Mouse (Mus musculus) heart, postnatal 0 days (tissue): ENCODE data around the gene Arl2. TPM values are rescaled to one million over a fixed set of nuclear protein-coding genes. Genes with fewer than 3 reads are reported as not detected.
A peak's percentile ranks its signal among the peaks of the same experiment; 100 is the strongest.
"Not testable (repeated sequence)": the region's sequence is repeated elsewhere in the genome, so short reads cannot be mapped to it uniquely, and the experiment has no call there.

Experiments used
- ATAC-seq: fragments of 200-750 bp; cut with Nextera tagmentation; 2 replicates; pipeline ENCODE4 v1.8.0; 2017; ENCODE audit warnings: low read depth, moderate number of reproducible peaks, moderate library complexity; ENCODE audit not compliant: insufficient read depth
- DNase-seq: peaks from one replicate; pipeline ENCODE4 v3.0.0-alpha.2; 2016; ENCODE audit warnings: low spot score
- H3K27ac ChIP-seq: fragments of 300-500 bp; sonication (generic); 2 replicates; pipeline ENCODE4 v1.5.1; 2014; ENCODE audit warnings: low read depth, mild to moderate bottlenecking
- H3K27me3 ChIP-seq: fragments of 300-500 bp; sonication (generic); 2 replicates; pipeline ENCODE4 v1.6.1; 2014; ENCODE audit warnings: low read length, mixed read lengths; ENCODE audit not compliant: control insufficient read depth, insufficient read depth
- H3K36me3 ChIP-seq: fragments of 300-500 bp; sonication (generic); replicated peaks from 2 replicates; pipeline ENCODE4 v1.6.1; 2014; ENCODE audit warnings: low read length, mixed read lengths; ENCODE audit not compliant: control insufficient read depth, insufficient read depth
- H3K4me1 ChIP-seq: fragments of 300-500 bp; sonication (generic); 2 replicates; pipeline ENCODE4 v1.6.1; 2014; ENCODE audit warnings: antibody characterized with exemption; ENCODE audit not compliant: control insufficient read depth, insufficient read depth
- H3K4me2 ChIP-seq: fragments of 300-500 bp; sonication (generic); 2 replicates; pipeline ENCODE4 v1.6.1; 2014; ENCODE audit warnings: low read depth, mild to moderate bottlenecking, low read length, moderate library complexity
- H3K4me3 ChIP-seq: fragments of 300-500 bp; sonication (generic); 2 replicates; pipeline ENCODE4 v1.5.1; 2014; ENCODE audit warnings: low read depth, low read length
- H3K9ac ChIP-seq: fragments of 300-500 bp; sonication (generic); replicated peaks from 2 replicates; pipeline ENCODE4 v1.6.1; 2014; ENCODE audit warnings: low read depth, low read length, mixed read lengths
- H3K9me3 ChIP-seq: fragments of 300-500 bp; sonication (generic); replicated peaks from 2 replicates; pipeline ENCODE4 v1.6.1; 2016; ENCODE audit warnings: low read length; ENCODE audit not compliant: control insufficient read depth
- CTCF ChIP-seq: IDR thresholded peaks from 2 replicates; pipeline ENCODE4 v1.5.1; 2016; ENCODE audit warnings: antibody characterized with exemption, control low read depth, low read depth
- EP300 ChIP-seq: IDR thresholded peaks from 2 replicates; pipeline ENCODE4 v1.6.1; 2016; ENCODE audit warnings: antibody characterized with exemption, low read depth
- WGBS: fragments of 180-500 bp; shearing (Covaris S2); extraction: QIAGEN DNeasy Blood & Tissue Kit; methylation state at CpG from one replicate; pipeline ENCODE4 v1.1.7; 2014; 5-methylcytosine and 5-hydroxymethylcytosine counted together
- polyA plus RNA-seq: library from polyadenylated mRNA; unstranded; fragments of >200 nt; fragmentation: Nextera tagmentation; extraction: Ambion mirVana; gene quantifications from 2 replicates; pipeline ENCODE4 v1.2.1, GENCODE M21; 2015
- total RNA-seq: library from RNA; depleted of rRNA; stranded (reverse); fragments of >200 nt; gene quantifications from 2 replicates; pipeline ENCODE4 v1.2.3, GENCODE M21; 2014; ENCODE audit warnings: low replicate concordance

Gene Arl2
- total and polyA plus RNA-seq, 2 experiments from 2014 or later, result 59.2 to 96.6 TPM

DNA sequence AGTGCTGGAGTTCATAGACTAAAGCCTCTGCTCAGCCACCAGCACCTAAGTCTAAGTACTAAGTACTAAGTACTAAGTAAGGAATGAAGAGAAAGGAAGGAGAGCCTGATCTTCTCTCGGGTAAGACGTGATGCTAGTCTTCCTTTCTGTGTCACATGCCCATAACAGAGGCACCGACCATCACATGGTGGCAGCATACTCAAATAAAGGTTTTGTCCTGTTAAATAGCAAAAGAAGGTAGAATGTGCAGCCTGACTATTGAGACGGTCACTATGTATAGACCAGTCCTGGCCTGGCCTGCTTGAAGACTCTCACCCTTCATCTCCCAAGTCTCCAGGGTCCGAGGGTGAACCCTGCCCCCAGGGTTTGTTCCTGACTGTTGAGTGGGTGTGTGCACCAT is 3.5 kb upstream of the Arl2 start:
- Histone ChIP-seq H3K27ac (no peak overlapping the region), H3K27me3 (no peaks in the 10 kb centered on the region), H3K9ac (no peak overlapping the region), H3K4me1 (peaks cover under 1% of the 10 kb centered on the region; the same call in 1 of the 2 replicates), H3K4me2 (no peak overlapping the region), H3K9me3 (no peaks in the 10 kb centered on the region), H3K4me3 (no peak overlapping the region), H3K36me3 (no peaks in the 10 kb centered on the region)
- no peak for ATAC-seq
- TF ChIP-seq EP300, result no peak
- no peak for TF ChIP-seq CTCF
- 65% methylated on average over 5 of the region's 5 CpGs for WGBS
- no peak for DNase-seq

DNA sequence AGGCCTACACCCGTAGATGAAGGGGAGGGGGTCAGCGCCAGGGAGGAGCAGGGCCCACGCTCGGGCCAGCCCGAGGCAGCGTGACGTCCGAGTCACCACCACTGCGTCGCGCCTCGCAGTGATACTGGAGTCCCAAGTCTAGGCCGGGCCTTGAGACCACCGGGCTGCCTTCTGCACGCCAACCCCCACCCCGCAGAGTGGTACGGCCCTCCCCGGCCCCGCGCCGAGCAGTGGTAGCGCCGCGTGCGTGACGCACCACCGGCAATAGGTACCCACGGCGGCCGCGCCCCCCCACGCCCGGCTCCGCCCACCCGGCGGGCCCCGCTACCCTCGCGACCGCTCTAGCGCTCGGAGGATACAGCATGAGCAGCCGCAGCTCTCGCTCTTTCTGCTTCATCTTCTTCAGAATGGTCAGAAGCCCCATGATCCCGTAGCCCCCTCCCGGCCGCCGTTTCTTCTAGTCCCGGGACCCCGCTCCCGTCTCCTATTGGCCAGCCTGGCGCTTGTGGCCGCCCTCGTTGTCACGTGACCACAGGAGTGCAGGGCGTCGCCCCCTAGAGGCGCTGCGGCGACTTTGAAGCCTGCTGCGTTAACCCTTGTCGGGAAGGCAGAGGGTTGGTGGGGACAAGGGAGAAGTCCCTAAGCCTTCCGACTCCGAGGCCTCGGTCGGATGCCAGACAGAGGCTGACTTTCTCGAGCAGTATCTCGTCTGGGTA is 512 bp downstream of the Arl2 start, which contains the start of gene Batf2:
Gene Batf2 (plus strand): TSS at position 306 of the 716 bp plus-strand sequence.
- TF ChIP-seq CTCF (peak; percentile 92), EP300 (peak; percentile 60; the same call in 1 of the 2 replicates)
- peak within 1 kb of the TSS; percentile 85 for H3K27ac ChIP-seq
- H3K4me3 ChIP-seq, result peak within 1 kb of the TSS; percentile 61
- peaks cover 12% of the 10 kb centered on the region; the same call in 1 of the 2 replicates for H3K36me3 ChIP-seq
- H3K9ac ChIP-seq, result peak within 1 kb of the TSS; percentile 67
- DNase-seq, result peak; percentile 97
- peak within 1 kb of the TSS; percentile 84 for H3K4me2 ChIP-seq
- no peaks in the 10 kb centered on the region for H3K9me3 ChIP-seq
- peaks cover 2% of the 10 kb centered on the region; the same call in 1 of the 2 replicates for H3K4me1 ChIP-seq
- ATAC-seq, result peak; percentile 95
- no peaks in the 10 kb centered on the region for H3K27me3 ChIP-seq
- under 1% methylated on average over 67 of the region's 68 CpGs for WGBS

GRCm38 (mm10) chr19:6140374-6140677 is 1.0 kb downstream of the Arl2 start:
- Histone ChIP-seq H3K27ac (peak overlapping the region; percentile 85), H3K4me1 (peaks cover 2% of the 10 kb centered on the region; the same call in 1 of the 2 replicates), H3K4me2 (peak overlapping the region; percentile 84), H3K27me3 (no peaks in the 10 kb centered on the region), H3K36me3 (peaks cover 16% of the 10 kb centered on the region; the same call in 1 of the 2 replicates), H3K9ac (peak overlapping the region; percentile 67), H3K9me3 (no peaks in the 10 kb centered on the region), H3K4me3 (peak overlapping the region; percentile 61)
- DNase-seq, result no peak
- no peak for TF ChIP-seq CTCF
- TF ChIP-seq EP300, result no peak
- no peak for ATAC-seq
- WGBS, result 5% methylated on average over 16 of the region's 16 CpGs

GRCm38 (mm10) chr19:6139701-6140100 is 1.6 kb downstream of the Arl2 start:
- Histone ChIP-seq H3K4me1 (peaks cover 2% of the 10 kb centered on the region; the same call in 1 of the 2 replicates), H3K9ac (no peak overlapping the region), H3K4me2 (no peak overlapping the region), H3K9me3 (no peaks in the 10 kb centered on the region), H3K27me3 (no peaks in the 10 kb centered on the region), H3K4me3 (no peak overlapping the region), H3K27ac (no peak overlapping the region; the same call in 1 of the 2 replicates), H3K36me3 (peaks cover 16% of the 10 kb centered on the region; the same call in 1 of the 2 replicates)
- TF ChIP-seq CTCF, result no peak
- no peak for TF ChIP-seq EP300
- DNase-seq, result no peak
- ATAC-seq, result no peak
- 94% methylated on average over 6 of the region's 6 CpGs for WGBS

DNA sequence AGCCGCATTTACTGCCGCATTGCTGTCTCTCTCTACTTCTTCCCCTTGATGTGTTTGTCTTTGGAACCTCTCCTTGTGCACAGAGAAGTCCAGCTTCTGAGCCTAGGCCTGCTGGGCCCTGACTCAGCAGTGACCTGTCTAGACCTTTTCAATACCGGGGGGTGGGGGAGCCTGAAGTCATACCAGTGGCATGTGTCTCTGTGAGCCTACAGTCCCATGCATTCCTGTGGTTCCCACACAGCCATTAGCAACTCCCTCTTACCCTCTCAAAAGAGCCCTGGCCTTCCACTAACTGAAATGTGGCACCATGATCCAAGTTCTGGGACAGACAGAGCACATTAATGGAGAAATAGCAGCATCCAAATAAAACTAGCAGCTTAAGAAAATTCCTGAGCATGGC is 5.0 kb downstream of the Arl2 start:
- Histone ChIP-seq H3K4me3 (no peak overlapping the region), H3K9ac (no peak overlapping the region), H3K27me3 (no peaks in the 10 kb centered on the region), H3K4me2 (no peak overlapping the region), H3K27ac (no peak overlapping the region), H3K9me3 (no peaks in the 10 kb centered on the region), H3K4me1 (peaks cover 2% of the 10 kb centered on the region; the same call in 1 of the 2 replicates), H3K36me3 (peaks cover 16% of the 10 kb centered on the region; the same call in 1 of the 2 replicates)
- ATAC-seq (no peak), DNase-seq (no peak)
- 80% methylated on average over 3 of the region's 3 CpGs for WGBS
- TF ChIP-seq EP300 (no peak), CTCF (no peak)

DNA sequence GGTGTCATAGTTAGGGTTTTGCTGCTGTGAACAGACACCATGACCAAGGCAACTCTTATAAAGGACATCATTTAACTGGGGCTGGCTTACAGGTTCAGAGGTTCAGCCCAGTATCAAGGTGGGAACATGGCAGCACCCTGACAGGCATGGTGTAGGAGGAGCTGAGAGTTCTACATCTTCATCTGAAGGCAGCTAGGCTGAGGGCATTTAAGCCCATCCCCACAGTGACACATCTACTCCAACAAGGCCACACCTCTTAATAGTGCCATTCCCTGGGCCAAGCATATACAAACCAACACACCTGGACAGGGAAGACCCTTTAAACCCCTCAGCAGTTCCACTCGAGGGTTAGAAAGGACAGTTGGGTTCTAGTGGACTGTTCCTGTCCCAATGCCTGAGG is 8.2 kb downstream of the Arl2 start:
- not testable (repeated sequence) for DNase-seq, H3K4me3 ChIP-seq, H3K9me3 ChIP-seq, H3K9ac ChIP-seq, H3K4me1 ChIP-seq, ATAC-seq, H3K27ac ChIP-seq, H3K27me3 ChIP-seq, H3K4me2 ChIP-seq
- peaks cover 16% of the 10 kb centered on the region; the same call in 1 of the 2 replicates for H3K36me3 ChIP-seq
- 35% methylated on average over 1 of the region's 1 CpGs for WGBS
